Mouse (Mus musculus) forebrain, embryonic 16.5 days (tissue): Measurements from ENCODE around the gene Gm49361. TPM values are rescaled to one million over a fixed set of nuclear protein-coding genes. Genes with fewer than 3 reads are reported as not detected.
A peak's percentile ranks its signal among the peaks of the same experiment; 100 is the strongest.

Experiments
- ATAC-seq: fragments of 200-750 bp; cut with Nextera tagmentation; 2 replicates; pipeline ENCODE4 v1.8.0; 2017; ENCODE audit warnings: mild to moderate bottlenecking, moderate library complexity
- H3K27ac ChIP-seq: fragments of 300-500 bp; sonication (generic); 2 replicates; pipeline ENCODE4 v1.5.1; 2014; ENCODE audit warnings: low read length, control low read depth
- H3K27me3 ChIP-seq: fragments of 300-500 bp; sonication (generic); replicated peaks from 2 replicates; pipeline ENCODE4 v1.6.1; 2014; ENCODE audit warnings: low read length; ENCODE audit not compliant: control insufficient read depth, insufficient read depth
- H3K36me3 ChIP-seq: fragments of 300-500 bp; sonication (generic); 2 replicates; pipeline ENCODE4 v1.6.1; 2014; ENCODE audit not compliant: control insufficient read depth, insufficient read depth
- H3K4me1 ChIP-seq: fragments of 300-500 bp; sonication (generic); replicated peaks from 2 replicates; pipeline ENCODE4 v1.6.1; 2014; ENCODE audit warnings: low read length; ENCODE audit not compliant: control insufficient read depth, insufficient read depth
- H3K4me2 ChIP-seq: fragments of 300-500 bp; sonication (generic); 2 replicates; pipeline ENCODE4 v1.6.1; 2014; ENCODE audit warnings: mild to moderate bottlenecking, low read length, control low read depth
- H3K4me3 ChIP-seq: fragments of 300-500 bp; sonication (generic); replicated peaks from 2 replicates; pipeline ENCODE4 v1.5.1; 2014; ENCODE audit warnings: mild to moderate bottlenecking, low read length, control low read depth
- H3K9ac ChIP-seq: fragments of 300-500 bp; sonication (generic); replicated peaks from 2 replicates; pipeline ENCODE4 v1.6.1; 2014; ENCODE audit warnings: low read depth, low read length, control low read depth
- H3K9me3 ChIP-seq: fragments of 300-500 bp; sonication (generic); 2 replicates; pipeline ENCODE4 v1.6.1; 2016; ENCODE audit warnings: low read length; ENCODE audit not compliant: control insufficient read depth
- WGBS: fragments of 180-500 bp; shearing (Covaris S2); extraction: QIAGEN DNeasy Blood & Tissue Kit; methylation state at CpG from one replicate; pipeline ENCODE4 v1.1.7; 2014; 5-methylcytosine and 5-hydroxymethylcytosine counted together
- polyA plus RNA-seq: library from polyadenylated mRNA; unstranded; fragments of >200 nt; fragmentation: Nextera tagmentation; extraction: Ambion mirVana; gene quantifications from 2 replicates; pipeline ENCODE4 v1.2.1, GENCODE M21; 2015

Gene Gm49361
- polyA plus RNA-seq, 1 experiment from 2014 or later = not detected

DNA sequence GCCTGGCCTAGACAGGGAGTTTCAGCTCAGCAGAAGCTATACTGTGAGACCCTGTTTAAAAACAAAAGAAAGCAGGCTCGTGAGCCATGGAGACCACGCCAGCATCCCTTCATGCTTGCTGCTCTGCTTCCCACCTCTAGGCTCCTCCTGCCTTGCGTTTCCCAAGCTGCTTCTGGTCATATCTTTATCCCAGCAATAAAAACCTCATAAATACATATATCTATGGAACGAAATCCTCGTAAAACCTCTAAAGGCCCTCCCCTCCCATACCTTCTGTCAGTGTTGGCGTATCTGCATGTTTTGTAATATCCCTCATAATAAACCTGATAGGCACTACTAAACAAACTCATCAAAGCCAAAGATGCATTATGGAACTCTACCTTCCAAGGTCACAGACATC, 59.3 kb downstream of the Gm49361 start:
- H3K9me3 ChIP-seq = no peaks in the 10 kb centered on the region
- H3K4me3 ChIP-seq = no peak overlapping the region
- H3K27me3 ChIP-seq = no peaks in the 10 kb centered on the region
- 91% methylated on average over 6 of the region's 6 CpGs for WGBS
- peaks cover 2% of the 10 kb centered on the region; the same call in 1 of the 2 replicates for H3K36me3 ChIP-seq
- no peak overlapping the region for H3K4me2 ChIP-seq
- no peak overlapping the region for H3K27ac ChIP-seq
- no peaks in the 10 kb centered on the region for H3K4me1 ChIP-seq
- ATAC-seq = no peak
- no peak overlapping the region for H3K9ac ChIP-seq

- no peaks in the 10 kb centered on the region for H3K27me3 ChIP-seq
- H3K36me3 ChIP-seq = no peaks in the 10 kb centered on the region
- no peaks in the 10 kb centered on the region for H3K9me3 ChIP-seq
- H3K4me2 ChIP-seq = no peak overlapping the region
- no peak for ATAC-seq
- no peaks in the 10 kb centered on the region for H3K4me1 ChIP-seq
- no peak overlapping the region for H3K27ac ChIP-seq
- WGBS = 0% methylated on average over 1 of the region's 1 CpGs
- H3K9ac ChIP-seq = no peak overlapping the region
- H3K4me3 ChIP-seq = no peak overlapping the region
These were observed 61.3 kb downstream of the Gm49361 start for GRCm38 (mm10) chr14:57684579-57684978.

DNA sequence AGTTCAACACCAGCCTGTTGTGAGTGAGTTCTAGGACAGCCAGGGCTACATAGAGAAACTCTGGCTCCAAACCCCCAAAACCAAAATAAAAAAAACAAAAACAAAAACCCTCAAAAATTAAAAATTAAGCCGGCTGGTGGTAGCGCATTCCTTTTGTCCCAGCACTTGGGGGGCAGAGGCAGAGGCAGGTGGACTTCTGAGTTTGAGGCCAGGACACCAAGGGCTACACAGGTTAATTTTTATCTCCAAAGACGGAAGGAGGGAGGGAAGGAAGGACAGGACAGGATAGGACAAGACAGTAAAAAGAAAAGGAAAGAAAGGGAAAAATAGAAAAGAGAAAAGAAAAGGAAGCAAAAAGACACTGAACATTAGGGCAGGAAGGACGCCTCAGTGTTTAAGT, 63.2 kb downstream of the Gm49361 start:
- ATAC-seq = no peak
- WGBS = 86% methylated on average over 4 of the region's 4 CpGs
- Histone ChIP-seq H3K27me3 (no peaks in the 10 kb centered on the region), H3K4me1 (no peaks in the 10 kb centered on the region), H3K27ac (no peak overlapping the region), H3K36me3 (no peaks in the 10 kb centered on the region), H3K4me2 (no peak overlapping the region), H3K9ac (no peak overlapping the region), H3K4me3 (no peak overlapping the region), H3K9me3 (no peaks in the 10 kb centered on the region)

DNA sequence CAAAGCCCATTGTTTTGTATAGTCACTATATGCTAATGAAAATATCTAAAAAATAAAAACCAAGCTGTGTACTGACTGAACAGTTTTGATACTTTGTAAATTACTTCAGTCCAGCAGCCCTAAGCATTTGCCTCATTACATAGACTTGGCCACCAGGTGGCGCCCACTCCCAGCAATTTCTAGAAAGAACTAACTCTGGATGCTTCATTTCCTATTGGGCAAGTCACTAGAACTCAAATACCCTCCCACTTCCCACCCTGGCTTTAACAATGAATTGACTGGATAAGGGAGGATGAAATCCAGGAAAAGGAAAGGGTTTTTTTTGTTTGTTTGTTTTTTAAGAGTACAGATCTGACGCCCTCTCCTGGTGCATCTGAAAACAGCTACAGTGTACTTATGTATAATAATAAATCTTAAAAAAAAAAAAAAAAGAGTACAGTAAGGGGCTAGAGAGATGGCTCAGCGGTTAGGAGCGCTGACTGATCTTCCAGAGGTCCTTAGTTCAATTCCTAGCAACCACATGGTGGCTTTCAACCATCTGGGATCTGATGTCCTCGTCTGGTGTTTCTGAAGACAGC, 65.9 kb downstream of the Gm49361 start:
- H3K4me1 ChIP-seq = no peaks in the 10 kb centered on the region; the same call in 1 of the 2 replicates
- no peaks in the 10 kb centered on the region for H3K9me3 ChIP-seq
- no peak overlapping the region for H3K27ac ChIP-seq
- 46% methylated on average over 5 of the region's 5 CpGs for WGBS
- no peaks in the 10 kb centered on the region for H3K36me3 ChIP-seq
- no peak overlapping the region for H3K9ac ChIP-seq
- ATAC-seq = peak; percentile 88
- no peak overlapping the region for H3K4me2 ChIP-seq
- no peaks in the 10 kb centered on the region for H3K27me3 ChIP-seq
- H3K4me3 ChIP-seq = no peak overlapping the region

DNA sequence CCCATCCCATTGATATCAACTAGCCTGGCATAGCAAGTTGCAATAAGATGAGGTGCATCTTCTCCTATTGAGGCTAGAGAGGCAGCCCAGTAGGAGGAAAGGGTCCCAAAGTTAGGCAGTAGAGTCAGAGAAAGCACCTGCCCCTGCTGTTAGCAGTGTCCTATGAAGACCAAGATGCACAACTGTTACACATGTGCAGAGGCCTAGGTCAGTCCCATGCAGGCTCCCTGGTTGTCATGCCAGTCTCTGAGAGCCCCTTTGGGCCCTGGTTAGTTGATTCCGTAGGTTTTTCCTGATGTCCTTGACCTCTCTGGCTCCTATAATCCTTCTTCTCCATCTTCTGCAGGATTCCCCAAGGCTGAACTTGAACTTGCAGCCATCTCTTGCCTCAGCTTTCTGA, 66.4 kb downstream of the Gm49361 start:
- Histone ChIP-seq H3K4me2 (no peak overlapping the region), H3K36me3 (no peaks in the 10 kb centered on the region), H3K4me3 (no peak overlapping the region), H3K27ac (no peak overlapping the region), H3K27me3 (no peaks in the 10 kb centered on the region), H3K9me3 (no peaks in the 10 kb centered on the region), H3K4me1 (no peaks in the 10 kb centered on the region; the same call in 1 of the 2 replicates), H3K9ac (no peak overlapping the region)
- 26% methylated on average over 1 of the region's 1 CpGs for WGBS
- ATAC-seq = peak; percentile 24

- WGBS = 50% methylated on average over 2 of the region's 2 CpGs
- no peak overlapping the region for H3K9ac ChIP-seq
These were observed 70.4 kb downstream of the Gm49361 start for GRCm38 (mm10) chr14:57675481-57675880.

GRCm38 (mm10) chr14:57665628-57665950, 80.3 kb downstream of the Gm49361 start:
- Histone ChIP-seq H3K9me3 (no peaks in the 10 kb centered on the region), H3K4me3 (peak overlapping the region; percentile 55), H3K27ac (peak overlapping the region; percentile 91), H3K27me3 (no peaks in the 10 kb centered on the region), H3K4me1 (peaks cover 14% of the 10 kb centered on the region), H3K4me2 (peak overlapping the region; percentile 98), H3K9ac (peak overlapping the region; percentile 73), H3K36me3 (no peaks in the 10 kb centered on the region)
- WGBS = 10% methylated on average over 10 of the region's 10 CpGs
- no peak for ATAC-seq

More at GRCm38 (mm10) chr14:57675481-57675880, 70.4 kb downstream of the Gm49361 start:
- H3K4me3 ChIP-seq = no peak overlapping the region
- no peaks in the 10 kb centered on the region for H3K9me3 ChIP-seq
- no peaks in the 10 kb centered on the region; the same call in 1 of the 2 replicates for H3K4me1 ChIP-seq
- H3K4me2 ChIP-seq = no peak overlapping the region
- no peaks in the 10 kb centered on the region for H3K36me3 ChIP-seq
- no peaks in the 10 kb centered on the region for H3K27me3 ChIP-seq
- H3K27ac ChIP-seq = no peak overlapping the region
- ATAC-seq = no peak

DNA sequence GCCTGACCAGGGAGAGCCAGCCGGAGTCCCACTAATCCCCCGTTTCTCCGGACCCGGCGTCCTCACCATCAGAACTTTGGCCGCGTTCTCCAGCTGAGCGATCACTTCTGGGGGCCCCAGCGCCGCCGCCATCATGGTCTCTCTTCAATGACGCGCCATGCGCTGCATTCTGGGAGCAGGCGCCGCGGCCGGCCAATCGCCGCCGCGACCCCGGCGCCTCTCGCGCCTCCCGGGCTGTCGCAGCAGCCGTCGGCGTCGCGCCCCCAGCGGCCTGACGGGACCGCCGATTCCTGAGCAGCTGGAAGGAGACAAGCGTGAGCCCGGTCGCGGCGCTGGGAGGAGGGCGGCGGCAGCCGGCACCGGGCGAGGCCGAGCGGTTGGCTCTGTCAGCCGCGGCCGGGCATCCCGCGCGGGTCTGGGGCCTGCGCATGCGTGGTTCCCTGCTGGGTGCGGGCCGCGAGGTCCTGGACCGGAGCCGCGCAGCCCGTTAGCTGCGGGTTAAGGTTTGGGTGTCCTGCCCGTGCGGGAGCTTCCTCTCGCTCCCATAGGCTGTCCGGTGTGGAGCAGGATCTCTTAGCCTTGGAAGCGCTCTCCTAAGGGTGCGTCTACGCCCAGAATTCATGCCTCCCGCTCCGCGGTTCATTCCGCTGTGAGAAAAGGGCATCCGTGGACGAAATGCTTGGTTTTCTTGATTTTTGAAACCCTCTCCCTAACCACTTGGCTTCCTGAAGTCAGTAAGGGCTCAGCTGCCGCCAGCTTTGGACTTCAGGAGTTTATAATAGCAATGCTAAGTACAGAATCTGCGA, 80.9 kb downstream of the Gm49361 start, which contains the start of gene Xpo4:
Xpo4 (minus strand) TSS at position 609 of the 806 bp plus-strand sequence.
- Histone ChIP-seq H3K27me3 (no peaks in the 10 kb centered on the region), H3K9ac (peak within 1 kb of the TSS; percentile 73), H3K36me3 (no peaks in the 10 kb centered on the region), H3K4me1 (peaks cover 14% of the 10 kb centered on the region), H3K4me2 (peak within 1 kb of the TSS; percentile 98), H3K27ac (peak within 1 kb of the TSS; percentile 91), H3K4me3 (peak within 1 kb of the TSS; percentile 55), H3K9me3 (no peaks in the 10 kb centered on the region)
- under 1% methylated on average over 80 of the region's 80 CpGs for WGBS
- peak; percentile 97 for ATAC-seq

DNA sequence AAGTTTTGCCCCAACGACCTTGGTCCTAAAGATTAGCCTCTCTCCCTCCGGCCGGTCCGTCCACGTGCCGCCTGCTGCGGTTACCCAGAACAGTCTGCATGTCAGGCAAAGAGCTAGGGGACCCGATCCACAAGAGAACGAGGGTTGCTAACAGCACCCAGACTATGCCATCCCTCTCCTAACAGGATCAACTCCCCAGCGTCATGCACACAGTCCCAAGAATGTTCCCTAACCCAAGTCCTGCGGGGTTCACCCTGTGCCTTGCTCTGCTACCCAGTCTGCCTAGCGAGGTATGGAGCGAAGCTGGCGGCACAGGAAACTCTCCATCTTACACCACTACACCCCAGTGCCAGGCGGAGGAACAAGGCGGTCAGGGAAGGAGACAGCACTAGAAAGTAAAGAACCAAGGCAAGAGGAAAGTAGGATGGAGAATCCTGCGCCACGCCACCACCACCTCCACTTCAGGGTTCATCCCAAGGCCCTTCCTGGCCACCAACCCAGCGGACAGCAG, 81.5 kb downstream of the Gm49361 start:
- H3K4me2 ChIP-seq = peak overlapping the region; percentile 98
- H3K4me1 ChIP-seq = peaks cover 14% of the 10 kb centered on the region
- WGBS = under 1% methylated on average over 19 of the region's 19 CpGs
- H3K27me3 ChIP-seq = no peaks in the 10 kb centered on the region
- peak overlapping the region; percentile 91 for H3K27ac ChIP-seq
- H3K36me3 ChIP-seq = no peaks in the 10 kb centered on the region
- ATAC-seq = peak; percentile 53
- H3K9me3 ChIP-seq = no peaks in the 10 kb centered on the region
- peak overlapping the region; percentile 73 for H3K9ac ChIP-seq
- peak overlapping the region; percentile 55 for H3K4me3 ChIP-seq
